Mouse (Mus musculus) macrophage (primary cell): Measurements from ENCODE around the gene Pcx. TPM values are rescaled to one million over a fixed set of nuclear protein-coding genes. Genes with fewer than 3 reads are reported as not detected.

Experiments used
- H3K27ac ChIP-seq: fragments of 350-480 bp; formaldehyde crosslinking; 2 replicates; pipeline ENCODE4 v1.9.0; 2021
- H3K36me3 ChIP-seq: fragments of 350-480 bp; formaldehyde crosslinking; 2 replicates; pipeline ENCODE4 v1.9.0; 2021; ENCODE audit errors: inconsistent target
- H3K4me3 ChIP-seq: fragments of 350-480 bp; formaldehyde crosslinking; 2 replicates; pipeline ENCODE4 v1.9.0; 2021; ENCODE audit errors: inconsistent target
- H3K79me2 ChIP-seq: fragments of 350-480 bp; formaldehyde crosslinking; 2 replicates; pipeline ENCODE4 v1.9.0; 2021; ENCODE audit errors: inconsistent target
- WGBS: methylation state at CpG from one replicate; pipeline ENCODE4 v1.1.7; 2026; ENCODE audit warnings: inconsistent platforms; ENCODE audit not compliant: missing documents; 5-methylcytosine and 5-hydroxymethylcytosine counted together
- polyA plus RNA-seq: library from polyadenylated mRNA; stranded (reverse); fragments of 250-400 nt; gene quantifications from 3 replicates; pipeline ENCODE4 v1.2.4, GENCODE M21; 2018; ENCODE audit warnings: inconsistent platforms

Pcx gene
- polyA plus RNA-seq, 1 experiment from 2014 or later: 0.49 TPM

DNA sequence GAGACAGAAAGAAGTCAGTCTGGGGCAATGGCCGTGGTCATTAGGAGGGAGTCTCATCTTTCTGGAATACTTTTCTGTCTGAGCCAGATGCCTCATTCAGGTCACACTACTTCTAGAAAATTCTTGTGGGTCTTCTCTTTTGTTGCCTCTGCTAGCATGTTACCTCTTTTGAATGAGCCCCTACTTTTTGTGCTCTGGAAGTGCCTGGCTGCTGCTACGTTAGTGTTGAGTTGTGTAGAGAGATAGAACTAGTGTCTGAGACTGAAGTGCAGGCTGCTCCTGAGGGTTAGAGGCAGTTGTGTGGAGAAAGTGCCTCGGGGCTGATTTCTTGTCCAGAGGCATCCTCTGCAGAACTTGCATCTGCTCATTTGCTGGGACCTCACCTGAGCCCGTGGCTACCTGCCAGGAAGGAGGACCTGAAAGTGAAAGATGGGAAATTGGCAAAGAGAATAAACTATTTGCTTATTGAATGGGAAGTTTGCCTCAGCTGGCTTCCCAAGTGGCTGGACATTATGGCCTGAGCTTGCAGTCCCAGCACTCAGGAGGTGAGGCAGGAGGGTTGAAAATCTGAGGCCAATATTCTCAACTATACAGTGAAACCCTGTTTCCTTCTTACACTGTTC, 3.1 kb downstream of the Pcx start:
- Histone ChIP-seq H3K27ac (no peak overlapping the region), H3K4me3 (no peak overlapping the region), H3K36me3 (no peaks in the 10 kb centered on the region), H3K79me2 (no peaks in the 10 kb centered on the region)
- WGBS: 81% methylated on average over 4 of the region's 4 CpGs

DNA sequence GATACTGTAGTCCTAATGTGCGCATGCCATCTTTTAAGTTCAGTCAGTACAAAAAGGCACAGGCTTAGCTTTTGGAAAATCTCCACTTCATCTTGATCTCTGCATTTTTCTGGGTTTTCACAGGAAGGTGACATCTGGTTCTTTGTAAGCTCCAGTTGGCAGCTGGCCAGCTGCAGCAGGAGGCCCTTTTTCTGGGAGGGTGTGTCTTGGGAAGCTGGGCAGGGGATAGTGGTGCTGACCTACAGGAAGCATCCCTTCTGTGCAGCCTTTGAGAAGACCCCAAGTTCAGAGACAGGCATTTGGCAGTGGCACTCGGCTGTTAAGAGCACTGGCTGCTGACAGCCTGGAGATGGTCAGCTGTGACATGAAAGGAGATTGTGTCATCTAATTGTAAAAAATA, 5.5 kb downstream of the Pcx start:
- H3K36me3 ChIP-seq: no peaks in the 10 kb centered on the region
- H3K79me2 ChIP-seq: no peaks in the 10 kb centered on the region
- H3K4me3 ChIP-seq: no peak overlapping the region
- H3K27ac ChIP-seq: no peak overlapping the region
- WGBS: 80% methylated on average over 2 of the region's 2 CpGs

DNA sequence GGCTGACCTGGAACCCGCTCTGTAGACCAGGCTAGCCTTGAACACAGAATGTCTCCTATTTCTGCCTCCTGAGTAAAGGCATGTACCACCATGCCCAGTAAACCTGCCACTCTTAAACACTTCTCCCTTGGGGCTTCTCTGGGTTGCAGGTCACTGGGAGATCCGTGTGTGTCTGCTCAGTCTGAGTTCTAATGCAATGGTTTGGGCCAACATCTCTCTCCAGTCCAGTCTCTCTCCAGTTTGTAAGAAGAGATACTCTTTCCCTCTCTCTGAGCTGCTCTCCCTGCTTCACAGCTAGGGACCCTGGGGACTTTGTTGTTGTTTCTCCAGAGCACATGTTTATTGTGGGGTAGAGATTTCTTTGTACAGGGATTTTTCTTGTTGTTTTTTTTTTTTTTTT, 6.0 kb downstream of the Pcx start:
- no peak overlapping the region for H3K27ac ChIP-seq
- no peaks in the 10 kb centered on the region for H3K79me2 ChIP-seq
- WGBS: 89% methylated on average over 2 of the region's 2 CpGs
- H3K36me3 ChIP-seq: no peaks in the 10 kb centered on the region
- no peak overlapping the region for H3K4me3 ChIP-seq

DNA sequence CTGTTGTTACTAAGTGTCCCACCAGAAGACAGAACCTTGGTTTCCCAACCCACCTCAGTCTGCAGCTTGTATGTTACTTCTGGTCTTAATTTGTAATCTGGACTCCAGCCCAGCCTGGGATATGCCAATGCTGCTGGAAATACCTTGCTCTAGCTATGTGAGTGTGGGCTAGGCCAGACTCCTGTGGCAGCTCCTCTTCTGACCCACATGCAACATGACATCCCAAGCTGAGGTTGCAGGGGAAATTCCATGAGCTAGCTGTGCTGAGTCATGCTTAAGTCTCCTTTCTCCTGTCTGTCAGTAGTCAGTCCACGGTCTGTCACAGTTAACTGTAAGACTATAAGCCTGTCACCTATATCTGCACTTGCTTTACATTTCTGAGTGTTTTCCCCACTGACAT, 7.2 kb downstream of the Pcx start:
- Histone ChIP-seq H3K79me2 (no peaks in the 10 kb centered on the region), H3K27ac (no peak overlapping the region), H3K4me3 (no peak overlapping the region), H3K36me3 (no peaks in the 10 kb centered on the region)
- WGBS: 50% methylated on average over 1 of the region's 1 CpGs

DNA sequence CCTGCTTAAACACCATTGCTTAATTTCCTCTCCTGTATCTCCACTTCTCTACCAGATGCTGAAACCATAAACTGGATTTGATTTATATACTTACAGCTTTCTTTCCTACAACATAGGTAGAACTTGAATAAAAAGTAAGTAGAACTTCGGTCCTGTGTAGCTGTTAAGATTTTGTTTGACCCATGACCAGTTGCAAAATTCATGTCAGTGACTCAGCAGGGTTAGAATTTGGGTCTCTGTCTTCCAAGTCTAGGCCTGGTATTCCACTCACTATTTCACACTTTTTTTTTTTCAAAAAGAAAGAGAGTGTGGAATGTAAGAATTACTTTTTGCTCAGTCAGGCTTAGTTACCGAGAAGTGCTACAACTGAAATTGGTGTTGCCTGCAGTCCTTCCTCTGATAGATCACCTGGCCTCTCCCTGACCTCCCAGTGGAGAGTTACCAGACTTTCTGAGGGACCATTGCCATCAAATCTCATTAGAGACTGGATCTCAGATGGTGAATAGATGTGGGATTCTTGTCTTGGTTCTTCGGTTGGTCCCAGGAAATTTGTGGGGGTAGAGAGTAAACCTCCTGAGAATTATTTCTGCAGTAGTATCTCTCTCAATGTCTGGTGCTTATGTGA, 11.3 kb downstream of the Pcx start:
- Histone ChIP-seq H3K27ac (no peak overlapping the region), H3K36me3 (no peaks in the 10 kb centered on the region), H3K4me3 (no peak overlapping the region), H3K79me2 (no peaks in the 10 kb centered on the region)
- 92% methylated on average over 3 of the region's 3 CpGs for WGBS

DNA sequence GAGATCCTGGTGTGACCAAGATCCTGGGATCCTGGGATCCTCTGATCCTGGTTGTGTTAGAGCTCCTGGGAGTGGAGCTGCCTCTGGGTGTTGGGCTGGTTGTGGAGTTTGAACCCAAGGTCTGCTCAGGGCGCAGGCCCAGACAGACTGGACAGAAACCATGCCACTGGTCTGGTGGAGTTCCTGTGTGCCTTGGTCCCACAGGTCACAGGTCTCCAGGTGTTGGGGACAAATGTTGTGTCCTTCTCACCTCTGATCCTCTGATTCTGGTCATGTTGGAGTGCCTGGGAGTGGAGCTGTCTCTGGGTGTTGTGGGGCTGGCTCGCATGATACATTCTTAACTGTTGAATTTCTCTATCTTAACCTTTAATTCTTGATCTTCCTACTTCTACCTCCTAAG, 24.4 kb downstream of the Pcx start:
- H3K27ac ChIP-seq: no peak overlapping the region
- H3K36me3 ChIP-seq: no peaks in the 10 kb centered on the region
- H3K4me3 ChIP-seq: no peak overlapping the region
- H3K79me2 ChIP-seq: no peaks in the 10 kb centered on the region
- 97% methylated on average over 2 of the region's 2 CpGs for WGBS

DNA sequence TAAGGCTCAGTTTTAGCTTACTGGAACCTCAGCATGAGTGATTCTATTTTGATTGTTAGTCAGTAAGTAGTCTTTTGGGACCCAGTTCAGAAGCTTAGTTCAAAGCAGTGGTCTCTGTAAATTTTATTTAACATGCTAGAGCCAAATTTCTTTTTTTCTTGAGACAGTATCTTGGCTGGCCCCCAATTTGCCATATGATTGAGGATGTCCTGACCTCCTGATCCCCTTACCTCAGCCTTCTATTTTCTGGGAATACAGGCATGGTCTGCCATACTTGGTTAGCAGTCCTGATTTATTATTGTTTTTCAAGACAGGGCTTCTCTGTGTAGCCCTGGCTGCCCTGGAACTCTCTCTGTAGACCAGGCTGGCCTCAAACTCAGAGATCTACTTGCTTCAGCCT, 25.6 kb downstream of the Pcx start:
- Histone ChIP-seq H3K27ac (no peak overlapping the region), H3K36me3 (no peaks in the 10 kb centered on the region), H3K79me2 (no peaks in the 10 kb centered on the region), H3K4me3 (no peak overlapping the region)

DNA sequence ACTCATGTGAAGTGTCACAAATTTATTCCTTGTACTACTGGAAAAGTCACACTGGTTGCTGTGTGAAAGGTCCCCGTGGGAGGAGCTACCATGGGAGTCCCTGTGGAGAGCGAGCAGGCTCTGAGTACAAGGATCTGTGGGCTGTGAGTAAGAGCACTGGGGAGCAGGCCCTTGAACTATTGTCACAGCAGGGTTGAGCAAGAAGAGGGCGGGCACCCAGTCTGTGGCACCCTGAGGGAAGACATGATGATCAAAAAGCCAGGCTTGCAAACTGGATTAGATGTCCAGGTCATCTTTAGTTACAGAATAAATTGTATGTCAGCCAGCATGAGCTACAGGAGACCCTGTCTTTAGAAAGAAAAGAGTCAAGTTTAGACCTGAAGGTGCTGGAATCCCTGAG, 26.3 kb downstream of the Pcx start:
- 80% methylated on average over 3 of the region's 3 CpGs for WGBS
- H3K4me3 ChIP-seq: no peak overlapping the region
- H3K79me2 ChIP-seq: no peaks in the 10 kb centered on the region
- no peak overlapping the region for H3K27ac ChIP-seq
- no peaks in the 10 kb centered on the region for H3K36me3 ChIP-seq

DNA sequence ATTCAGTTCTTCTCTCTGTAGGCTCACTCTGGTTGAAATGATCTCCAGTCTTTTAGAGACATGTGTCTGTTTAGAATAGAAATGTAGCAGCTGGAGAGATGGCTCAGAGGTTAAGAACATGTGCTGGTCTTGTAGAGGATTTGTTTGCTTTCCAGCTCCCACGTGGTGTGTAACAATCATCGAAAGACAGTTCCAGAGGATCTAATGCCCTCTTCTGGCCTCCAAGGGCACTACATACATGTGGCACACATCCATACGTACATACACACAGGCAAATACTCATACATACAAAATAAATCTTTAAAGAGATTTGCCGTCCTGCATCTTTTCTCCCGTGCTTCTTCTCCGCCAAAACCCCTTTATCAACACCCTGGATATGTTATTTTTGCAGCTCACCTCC, 30.0 kb downstream of the Pcx start:
- H3K36me3 ChIP-seq: no peaks in the 10 kb centered on the region
- H3K79me2 ChIP-seq: no peaks in the 10 kb centered on the region
- H3K27ac ChIP-seq: no peak overlapping the region
- 88% methylated on average over 6 of the region's 6 CpGs for WGBS
- no peak overlapping the region for H3K4me3 ChIP-seq

DNA sequence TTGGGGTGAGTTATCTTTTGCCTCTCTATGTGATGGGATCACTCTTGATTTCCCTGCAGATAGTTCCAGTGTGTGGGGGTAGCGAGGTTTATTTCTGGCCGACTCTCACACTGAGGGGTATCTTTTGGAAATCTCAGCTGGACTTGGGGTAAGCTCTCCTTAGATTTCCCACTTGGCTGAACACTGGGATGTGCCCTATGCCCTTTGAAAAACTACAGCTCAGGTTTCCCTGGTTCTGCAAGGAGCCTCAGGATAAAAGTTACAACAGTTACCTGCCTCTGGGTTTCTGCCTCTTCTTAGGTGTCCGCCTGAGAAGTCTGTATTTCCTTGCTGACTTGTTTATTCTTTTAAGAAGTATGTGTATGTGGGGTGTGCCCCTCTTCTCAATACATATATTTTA, 30.7 kb downstream of the Pcx start:
- 98% methylated on average over 3 of the region's 3 CpGs for whole genome bisulfite sequencing
- H3K79me2 ChIP-seq: no peaks in the 10 kb centered on the region
- H3K36me3 ChIP-seq: no peaks in the 10 kb centered on the region
- H3K4me3 ChIP-seq: no peak overlapping the region
- H3K27ac ChIP-seq: no peak overlapping the region

DNA sequence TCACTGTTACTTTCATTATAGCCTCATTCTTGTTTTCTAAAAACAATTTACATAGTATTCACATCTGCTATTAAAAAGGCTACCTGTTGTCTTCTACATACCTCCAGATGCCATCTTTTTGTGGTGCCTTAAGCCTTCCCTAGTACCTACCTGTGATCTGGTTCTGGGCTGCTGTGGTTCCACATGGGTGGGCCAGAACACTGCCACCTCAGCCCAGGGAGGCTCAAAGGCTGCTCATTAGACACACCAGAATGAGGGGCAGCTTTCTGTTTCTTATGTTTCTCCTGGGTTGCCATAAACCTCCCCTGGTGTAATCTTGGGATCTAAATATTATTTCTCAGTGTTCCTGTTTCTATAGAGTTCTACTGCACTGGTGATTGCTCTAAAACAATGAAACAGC, 31.8 kb downstream of the Pcx start:
- Histone ChIP-seq H3K79me2 (no peaks in the 10 kb centered on the region), H3K27ac (no peak overlapping the region), H3K36me3 (no peaks in the 10 kb centered on the region), H3K4me3 (no peak overlapping the region)

DNA sequence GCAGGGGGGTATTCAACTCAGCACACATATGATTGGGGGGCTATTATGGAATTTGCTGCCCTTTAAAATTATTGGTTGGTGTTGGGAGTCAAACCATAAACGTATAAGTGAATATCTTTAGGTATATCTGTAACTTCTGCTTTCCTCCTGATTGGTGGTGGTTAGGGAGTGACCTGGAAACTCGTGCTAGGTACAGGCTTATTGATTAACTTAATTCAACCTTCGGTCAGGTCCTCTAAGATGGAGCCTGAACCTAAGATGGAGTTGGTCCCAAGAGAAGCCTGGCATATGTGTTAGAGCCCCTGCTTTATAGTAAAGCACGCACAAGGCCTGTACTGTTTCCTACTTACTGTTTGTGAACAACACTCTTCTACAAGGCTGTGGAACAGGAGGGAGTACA, 34.8 kb downstream of the Pcx start:
- Histone ChIP-seq H3K4me3 (no peak overlapping the region), H3K27ac (no peak overlapping the region), H3K36me3 (no peaks in the 10 kb centered on the region), H3K79me2 (no peaks in the 10 kb centered on the region)
- 81% methylated on average over 4 of the region's 4 CpGs for WGBS

DNA sequence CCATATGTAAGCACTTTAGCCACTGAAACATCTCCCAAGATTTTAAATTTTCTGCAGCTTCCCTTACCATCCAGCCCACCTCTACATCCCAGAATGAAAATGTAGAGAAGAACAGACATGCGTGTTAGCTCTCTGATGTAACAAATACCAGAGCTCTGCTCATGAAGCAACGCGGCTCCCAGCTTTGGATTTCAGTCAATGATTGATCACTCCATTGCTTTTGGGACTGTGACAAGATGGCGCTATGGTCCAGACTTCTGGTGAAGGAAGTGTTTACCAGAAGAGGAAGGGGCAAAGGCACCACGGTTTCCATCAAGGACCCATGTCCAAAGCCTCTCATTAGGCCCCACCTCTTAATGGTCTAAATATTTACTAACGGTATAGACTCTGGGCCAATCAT, 35.6 kb downstream of the Pcx start:
- Histone ChIP-seq H3K79me2 (no peaks in the 10 kb centered on the region), H3K36me3 (no peaks in the 10 kb centered on the region), H3K4me3 (no peak overlapping the region), H3K27ac (no peak overlapping the region)
- WGBS: 81% methylated on average over 6 of the region's 6 CpGs

DNA sequence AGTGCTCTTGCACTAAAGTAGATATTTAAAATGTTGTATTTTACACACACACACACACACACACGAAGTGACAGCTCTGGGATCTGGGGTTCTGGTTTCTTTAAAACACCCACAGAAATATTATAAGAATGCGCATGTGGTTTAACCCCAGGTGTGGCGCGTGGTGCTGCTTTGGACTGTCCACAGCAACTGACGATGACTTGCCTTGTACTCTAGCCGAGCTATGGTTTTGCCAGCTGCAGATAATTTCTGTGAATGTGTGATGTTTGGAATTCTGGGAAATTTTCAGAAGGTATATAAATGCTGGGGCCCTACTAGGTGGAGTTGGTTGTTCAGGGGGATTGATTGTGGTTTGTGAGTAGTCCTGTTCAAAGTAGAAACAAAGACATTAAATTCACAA, 37.5 kb downstream of the Pcx start:
- Histone ChIP-seq H3K79me2 (no peaks in the 10 kb centered on the region), H3K27ac (no peak overlapping the region), H3K36me3 (no peaks in the 10 kb centered on the region), H3K4me3 (no peak overlapping the region)
- 83% methylated on average over 6 of the region's 6 CpGs for WGBS

DNA sequence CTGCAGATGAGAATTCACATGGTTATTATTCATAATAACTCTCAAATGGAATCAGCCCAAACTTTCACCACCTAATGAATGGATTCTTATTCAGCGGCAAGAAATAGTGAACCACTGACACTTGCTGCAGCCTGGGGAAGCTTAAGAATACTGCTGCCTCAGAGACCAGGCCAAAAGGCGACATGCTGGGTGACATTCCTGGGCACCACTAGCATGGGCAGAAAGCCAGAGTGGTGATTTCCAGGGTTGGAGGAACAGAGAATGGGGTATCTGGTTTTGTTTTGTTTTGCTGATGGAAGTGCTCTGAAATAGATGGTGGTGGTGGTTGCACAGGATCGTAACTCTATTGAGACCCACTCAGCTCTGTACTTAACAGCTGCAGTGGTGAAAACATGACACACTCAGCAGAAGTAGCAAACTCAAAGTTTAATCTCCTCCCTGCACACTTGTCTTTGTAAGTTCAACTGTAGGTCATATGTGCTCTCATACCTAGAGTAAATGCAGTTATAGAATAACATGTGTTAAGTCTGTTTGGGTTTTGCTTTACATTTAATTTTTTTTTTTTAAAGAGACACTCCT, 38.1 kb downstream of the Pcx start:
- WGBS: 93% methylated on average over 3 of the region's 3 CpGs
- Histone ChIP-seq H3K36me3 (no peaks in the 10 kb centered on the region), H3K4me3 (no peak overlapping the region), H3K27ac (no peak overlapping the region), H3K79me2 (no peaks in the 10 kb centered on the region)

DNA sequence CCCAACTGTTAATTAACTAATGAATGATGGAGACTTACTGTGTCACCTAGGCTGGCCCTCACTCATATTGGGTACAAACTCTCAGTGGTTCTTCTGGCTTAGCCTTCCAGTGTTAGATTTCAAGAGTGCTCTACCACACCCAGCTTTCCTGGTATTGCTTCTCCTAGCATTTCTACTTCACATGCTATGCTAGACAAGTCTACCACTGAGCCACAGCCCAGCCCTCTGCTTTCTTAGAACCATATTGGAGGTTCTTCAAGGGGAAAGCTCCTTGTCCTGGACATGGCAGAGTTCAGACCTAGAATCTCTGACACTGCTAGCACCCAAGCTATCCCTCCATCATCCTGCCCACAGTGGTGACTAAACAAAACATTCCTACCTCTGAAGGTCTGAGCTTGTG, 44.0 kb downstream of the Pcx start:
- H3K4me3 ChIP-seq: no peak overlapping the region
- no peak overlapping the region for H3K27ac ChIP-seq
- H3K79me2 ChIP-seq: no peaks in the 10 kb centered on the region
- no peaks in the 10 kb centered on the region for H3K36me3 ChIP-seq
